Mouse (Mus musculus): ENCODE results near the gene Bod1.

GRCm38 (mm10) chr11:31693322-31693721 lies 21.6 kb upstream of the Bod1 start:
- TF ChIP-seq CTCF (IDR thresholded peaks at IDR 0.05; ENCODE audit: low read depth): no peak
- TF ChIP-seq EP300 (IDR thresholded peaks at IDR 0.05; ENCODE audit: low read depth): no peak

Data from liver, embryonic 14.5 days (tissue).